Mouse (Mus musculus) heart, adult 18-20 months (tissue): Measurements from ENCODE around the gene 2410015M20Rik. TPM values are rescaled to one million over a fixed set of nuclear protein-coding genes. Genes with fewer than 3 reads are reported as not detected.
"Not testable (repeated sequence)": the region's sequence is repeated elsewhere in the genome, so short reads cannot be mapped to it uniquely, and the experiment has no call there.

Experiments
- DNase-seq, 2 experiments: peaks; one replicate each; pipeline ENCODE4 v3.0.0; 2021 to 2022; ENCODE audit warnings: mixed read lengths in 1 of 2
- long read RNA-seq, 2 experiments: library from polyadenylated mRNA; stranded (forward); transcript quantifications; one replicate each; pipeline ENCODE4 v2.0.0; 2021
- total RNA-seq, 2 experiments: library from RNA; stranded (reverse); gene quantifications; 2 replicates each; pipeline ENCODE4 v1.2.3; 2021

The 2410015M20Rik gene
- 100 to 1,000 TPM; 341 TPM for total RNA-seq
- long read RNA-seq, experiment 1, transcript 2410015M20Rik-201 (4 exons, 755 nt): major isoform, 304 of 328 reads
- long read RNA-seq, experiment 1, partial matches to known transcripts: 4 of 328 reads
- long read RNA-seq, experiment 1, other reads (novel, unspliced or antisense): 20 of 328 reads
- long read RNA-seq, experiment 2, transcript 2410015M20Rik-201 (4 exons, 755 nt): major isoform, 221 of 244 reads
- long read RNA-seq, experiment 2, partial matches to known transcripts: 2 of 244 reads
- long read RNA-seq, experiment 2, other reads (novel, unspliced or antisense): 21 of 244 reads

DNA sequence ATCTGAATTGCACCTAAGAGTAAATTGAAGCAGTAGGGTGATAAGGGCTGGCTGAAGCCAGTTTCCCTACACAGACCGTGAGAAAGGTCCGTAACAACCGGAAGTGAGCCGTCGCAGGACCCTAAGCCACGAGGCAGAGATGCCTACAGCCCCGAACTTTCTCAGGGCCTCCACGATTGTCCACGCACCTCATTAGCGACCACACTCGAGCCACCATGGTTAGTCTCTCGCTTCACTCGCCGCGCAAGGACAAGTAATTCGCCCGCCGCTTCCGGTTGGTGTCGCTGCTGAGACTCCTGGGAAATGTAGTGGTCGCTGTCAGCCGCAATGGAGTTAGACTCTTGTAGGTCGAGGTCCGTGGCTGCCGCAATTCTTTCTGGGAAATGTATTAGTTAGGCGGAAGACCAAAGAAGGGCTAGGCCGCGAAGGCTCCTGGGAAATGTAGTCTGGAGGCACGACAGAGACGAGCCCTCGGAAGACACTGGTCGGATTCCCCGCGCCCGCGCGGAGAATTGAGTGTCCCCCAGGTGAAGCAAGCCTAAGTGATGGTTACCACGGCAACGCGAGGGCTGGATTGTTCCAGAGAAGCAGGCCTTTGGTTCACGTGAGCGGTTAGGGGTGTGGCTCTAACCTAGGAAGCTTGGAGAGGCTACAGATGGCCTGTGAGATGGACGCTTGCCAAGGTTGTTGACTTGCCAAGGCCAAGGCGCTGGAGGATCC, at the start of gene 2410015M20Rik:
TSS of gene 2410015M20Rik (minus strand) at position 320 of the 720 bp plus-strand sequence.
- DNase-seq: peak; percentile 97 to 98

DNA sequence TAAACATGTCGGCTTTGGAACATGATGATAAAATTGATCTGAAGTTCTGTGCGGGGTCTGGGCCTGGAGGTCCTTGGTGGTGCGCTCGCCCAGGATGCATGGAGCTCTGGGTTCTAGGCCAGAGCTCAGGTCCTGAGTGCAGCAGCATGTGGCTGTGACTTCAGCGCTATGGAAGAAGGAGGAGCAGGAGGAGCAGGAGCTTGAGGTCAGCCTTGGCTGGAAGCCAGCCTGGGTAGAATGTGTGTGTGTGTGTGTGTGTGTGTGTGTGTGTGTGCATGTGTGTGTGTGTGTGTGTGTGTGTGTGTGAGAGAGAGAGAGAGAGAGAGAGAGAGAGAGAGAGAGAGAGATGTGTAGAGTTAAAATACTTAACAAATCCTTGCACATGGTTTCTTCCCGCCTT, 46.6 kb upstream of the 2410015M20Rik start:
- no peak for DNase-seq

DNA sequence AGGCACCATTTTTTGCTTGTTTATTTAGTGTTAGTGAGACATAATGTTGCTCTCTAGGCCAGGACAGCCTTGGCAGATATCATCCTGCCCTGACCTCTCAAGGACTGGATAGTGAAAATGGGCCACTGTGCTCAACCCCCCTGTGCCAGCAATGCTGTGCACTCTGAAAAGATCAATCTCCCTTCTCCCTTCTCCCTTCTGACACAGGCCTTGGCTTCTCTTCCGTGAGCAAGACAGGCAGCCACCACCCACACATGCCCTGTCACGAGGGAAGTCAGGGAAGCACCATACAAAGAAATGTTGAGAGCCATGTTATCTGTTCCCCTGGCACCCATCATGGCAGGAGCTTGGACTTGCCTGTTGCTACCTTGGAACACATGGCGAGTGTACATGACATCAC, 45.7 kb upstream of the 2410015M20Rik start:
- DNase-seq: peak in 1 of 2 experiments; percentile 11

DNA sequence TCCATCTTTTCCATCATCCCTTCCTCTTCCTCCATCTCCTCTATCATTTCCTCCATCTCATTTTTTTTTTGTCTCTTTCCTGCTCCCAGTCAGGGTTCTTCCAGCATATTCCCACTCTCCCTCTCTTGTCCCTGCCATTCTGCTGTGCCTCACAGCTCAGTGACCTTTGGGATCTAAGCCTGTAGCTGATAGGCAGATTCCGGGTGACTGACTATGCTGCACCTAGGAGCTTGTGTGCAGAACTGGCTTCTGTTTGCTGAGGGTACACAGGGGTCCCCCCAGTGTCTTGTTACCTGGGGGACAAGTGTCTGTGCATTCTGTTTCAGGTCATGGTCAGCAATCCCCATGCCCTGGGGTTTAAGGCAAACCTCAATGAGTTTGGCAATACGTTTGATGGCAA, 45.2 kb upstream of the 2410015M20Rik start:
- no peak for DNase-seq

DNA sequence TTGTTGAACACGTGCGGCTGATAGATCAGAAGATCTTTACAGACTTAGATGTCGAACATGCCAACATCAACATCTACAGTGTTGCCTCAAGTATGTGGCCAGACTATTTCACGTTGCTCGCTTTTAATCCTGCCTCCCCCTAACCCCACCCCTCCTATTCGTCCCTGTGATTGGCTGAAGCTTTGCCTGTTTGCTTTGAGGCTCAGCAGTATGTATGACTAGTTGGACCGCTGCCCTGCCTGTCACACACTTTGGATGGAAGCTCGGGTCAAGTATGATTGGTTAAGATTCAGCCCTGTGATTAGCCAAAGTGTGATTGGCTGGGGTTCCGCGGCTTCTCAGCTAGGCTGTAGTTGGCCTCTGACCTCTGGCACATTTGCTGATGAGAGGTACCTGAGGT, 42.2 kb upstream of the 2410015M20Rik start:
- no peak for DNase-seq

DNA sequence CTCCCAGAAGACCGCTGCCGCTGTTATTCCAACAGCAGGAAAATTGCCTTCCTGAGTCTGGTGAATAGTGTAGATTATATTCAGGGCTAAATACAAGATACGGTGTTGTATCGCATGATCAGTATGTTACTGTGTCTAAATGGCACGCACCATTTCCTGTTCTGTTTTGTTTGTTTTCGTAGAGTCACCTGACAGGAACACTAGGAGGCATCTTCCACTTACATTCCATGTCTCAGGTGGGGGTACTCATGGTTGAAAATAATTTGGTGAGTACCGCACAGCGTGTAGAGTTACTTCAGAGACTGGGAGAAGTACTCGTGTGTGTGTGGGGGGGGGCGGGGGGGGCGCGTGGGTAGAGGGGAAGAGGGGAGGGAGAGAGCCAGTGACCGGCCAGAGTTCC, 38.0 kb upstream of the 2410015M20Rik start:
- no peak for DNase-seq

DNA sequence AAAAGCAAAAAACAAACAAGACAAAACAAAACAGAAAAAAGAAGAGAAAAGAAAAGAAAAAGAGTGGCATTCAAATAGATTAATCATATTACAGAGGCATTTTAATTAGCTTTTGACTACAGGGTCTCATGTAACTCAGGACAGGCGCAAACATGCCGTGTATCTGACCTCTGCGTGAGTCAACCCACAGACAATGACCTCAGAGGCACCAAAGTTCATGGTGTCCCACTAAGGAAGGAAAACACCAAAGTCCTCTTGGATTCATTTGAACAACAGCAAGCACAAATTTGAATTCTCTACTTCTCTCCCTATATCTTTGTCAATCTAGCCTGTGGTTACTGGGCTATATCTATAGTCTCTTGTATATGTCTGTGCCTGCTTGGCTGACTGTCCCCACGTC, 33.7 kb upstream of the 2410015M20Rik start:
- no peak for DNase-seq

DNA sequence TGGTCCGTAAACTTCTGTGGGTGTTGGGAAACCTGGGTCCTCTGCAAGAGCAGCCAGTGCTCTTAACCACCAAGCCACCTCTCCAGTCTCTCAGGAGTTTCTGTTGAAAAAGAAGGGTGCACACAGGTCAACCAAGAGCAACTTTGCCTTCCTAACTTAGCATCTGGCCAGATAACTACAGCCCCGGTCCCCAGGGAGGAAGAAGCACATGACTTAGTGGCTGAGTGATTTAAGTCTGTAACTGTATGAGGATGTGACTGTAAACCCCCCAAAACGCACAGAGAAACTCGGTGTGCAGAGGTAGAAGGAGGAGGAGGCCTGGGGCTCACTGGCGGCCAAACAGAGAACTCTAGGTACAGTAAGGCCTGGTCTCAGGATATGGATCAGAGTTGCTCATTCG, 24.5 kb upstream of the 2410015M20Rik start:
- DNase-seq: no peak

DNA sequence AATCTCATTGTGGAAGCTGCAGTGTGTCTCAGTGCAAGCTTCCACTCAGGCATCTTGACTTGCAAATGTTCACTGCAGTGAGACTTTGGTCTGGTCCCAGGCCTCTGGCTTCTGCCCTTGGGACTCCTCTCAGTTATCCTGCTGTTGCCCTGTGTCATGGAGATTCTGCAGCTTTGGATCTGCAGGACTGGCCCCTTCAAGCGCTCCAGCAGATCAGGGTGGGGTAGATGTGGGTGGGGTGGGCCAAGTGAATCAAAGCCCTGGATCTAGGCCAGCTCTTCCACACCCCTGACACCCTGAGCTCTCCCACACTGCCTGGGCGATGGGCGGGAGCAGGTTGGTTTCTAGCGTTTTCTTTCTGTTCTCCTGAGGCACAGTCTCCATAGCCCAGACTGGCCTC, 22.2 kb upstream of the 2410015M20Rik start:
- DNase-seq: no peak

DNA sequence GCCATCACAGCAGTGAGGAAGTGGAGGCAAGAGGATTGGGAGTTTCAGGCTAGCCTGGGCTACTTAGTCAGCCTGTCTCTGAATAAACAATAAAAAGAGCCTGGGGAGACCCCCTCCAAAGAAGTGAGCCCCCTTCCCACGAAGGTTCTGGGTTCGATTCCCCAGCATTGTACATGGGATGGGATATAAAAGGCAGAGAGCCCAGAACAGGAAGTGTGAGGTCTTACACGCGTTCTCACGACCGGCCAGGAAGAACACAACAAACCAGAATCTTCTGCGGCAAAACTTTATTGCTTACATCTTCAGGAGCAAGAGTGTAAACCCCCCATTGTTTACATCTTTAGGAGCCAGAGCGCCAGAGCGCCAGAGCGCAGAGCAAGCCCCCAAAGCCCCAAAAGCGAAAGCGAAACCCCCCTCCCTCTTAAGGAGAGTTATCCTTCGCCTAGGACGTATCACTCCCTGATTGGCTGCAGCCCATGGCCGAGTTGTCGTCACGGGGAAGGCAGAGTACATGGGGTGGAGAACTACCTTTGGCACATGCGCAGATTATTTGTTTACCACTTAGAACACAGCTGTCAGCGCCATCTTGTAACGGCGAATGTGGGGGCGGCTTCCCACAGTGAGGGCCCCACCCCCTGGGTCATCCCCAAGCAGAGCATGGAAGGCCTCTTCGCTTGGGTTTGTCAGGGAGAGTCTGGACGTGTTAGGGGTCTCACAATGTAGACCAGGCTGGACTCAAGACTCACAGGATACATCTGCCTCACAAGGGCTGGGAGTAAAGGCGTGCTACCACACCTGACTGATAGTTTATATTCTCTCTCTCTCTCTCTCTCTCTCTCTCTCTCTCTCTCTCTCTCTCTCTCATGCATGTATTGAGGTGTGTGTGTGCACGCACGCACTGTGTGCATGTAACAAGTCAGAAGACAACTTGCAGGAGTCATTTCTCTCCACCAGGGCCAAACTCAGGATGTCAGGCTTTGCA, 20.5 kb upstream of the 2410015M20Rik start:
- DNase-seq: not testable (repeated sequence)

DNA sequence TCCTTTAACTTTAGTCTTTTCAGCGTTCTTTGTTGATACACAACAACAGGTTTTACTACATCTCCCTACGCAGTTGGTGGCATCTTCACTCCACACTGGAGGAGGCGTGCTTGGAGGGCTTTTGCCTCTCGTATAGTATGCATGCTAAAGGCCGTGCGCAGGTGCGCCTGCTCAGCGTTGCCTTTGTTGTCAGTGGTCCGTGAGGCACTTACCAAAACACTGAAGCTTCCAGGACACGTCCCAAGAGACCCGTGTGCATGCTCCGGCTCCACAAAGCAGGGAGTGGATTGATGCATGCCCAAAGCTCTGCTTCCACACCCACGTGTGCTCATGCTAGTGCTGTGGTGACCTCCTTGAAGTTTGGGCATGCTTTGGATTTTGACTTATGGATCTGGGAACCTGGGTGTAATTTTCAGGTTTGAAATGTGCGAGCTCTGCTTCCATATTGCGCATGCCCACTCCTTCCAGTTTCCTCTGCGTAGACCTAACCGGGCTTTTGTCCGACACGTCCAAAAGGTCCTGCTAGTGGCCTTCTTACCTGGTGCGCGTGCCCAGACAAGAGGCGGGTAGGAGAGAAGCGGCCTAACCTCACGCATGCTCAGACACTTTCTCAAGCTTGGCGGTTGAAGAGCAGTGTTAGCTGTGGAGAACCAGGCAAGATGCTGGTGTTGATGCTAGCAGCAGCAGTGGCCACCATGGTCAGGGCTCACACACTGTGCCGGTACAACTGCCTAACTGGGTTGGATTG, 18.1 kb upstream of the 2410015M20Rik start, which contains the start of gene Catsperd:
TSS of gene Catsperd (plus strand) at position 614 of the 748 bp plus-strand sequence.
- no peak for DNase-seq

DNA sequence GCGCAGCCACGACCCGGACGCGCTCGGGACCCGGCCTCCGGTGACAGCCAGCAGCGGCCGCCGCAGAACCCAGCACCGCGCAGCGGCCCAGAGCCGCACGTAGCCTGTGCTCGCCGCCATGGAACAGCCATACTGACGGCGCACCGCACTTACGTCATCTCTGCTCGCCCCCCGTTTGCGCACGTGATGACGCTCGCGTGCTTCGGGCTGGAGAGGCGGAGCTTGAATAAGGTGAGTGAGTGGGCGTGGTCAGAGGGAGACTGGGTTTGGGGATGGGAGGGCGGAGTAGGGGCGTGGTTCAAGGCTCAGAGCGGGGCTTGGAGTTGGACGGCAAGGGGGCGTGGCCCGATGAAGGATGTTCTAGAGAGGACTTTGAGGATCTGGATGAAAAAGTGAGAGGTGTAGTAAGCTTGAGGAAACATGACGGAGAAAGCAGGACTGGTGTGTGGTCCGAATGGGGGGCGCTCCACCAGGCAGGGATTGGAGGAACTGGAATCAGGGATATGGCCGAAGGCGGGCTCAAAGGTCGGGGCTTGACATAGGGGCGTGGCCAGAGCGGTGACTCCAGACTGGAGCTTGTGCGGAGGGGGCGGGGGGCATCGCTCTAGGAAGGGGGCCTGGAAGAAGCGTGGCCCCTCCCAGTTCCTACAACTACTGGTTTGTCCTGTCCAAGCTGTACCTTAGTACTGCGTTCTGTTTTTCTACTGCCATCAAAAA, 17.3 kb upstream of the 2410015M20Rik start, which contains the start of gene Lonp1:
TSS of gene Lonp1 (minus strand) at position 134 of the 717 bp plus-strand sequence.
- DNase-seq: peak; percentile 96 to 97

DNA sequence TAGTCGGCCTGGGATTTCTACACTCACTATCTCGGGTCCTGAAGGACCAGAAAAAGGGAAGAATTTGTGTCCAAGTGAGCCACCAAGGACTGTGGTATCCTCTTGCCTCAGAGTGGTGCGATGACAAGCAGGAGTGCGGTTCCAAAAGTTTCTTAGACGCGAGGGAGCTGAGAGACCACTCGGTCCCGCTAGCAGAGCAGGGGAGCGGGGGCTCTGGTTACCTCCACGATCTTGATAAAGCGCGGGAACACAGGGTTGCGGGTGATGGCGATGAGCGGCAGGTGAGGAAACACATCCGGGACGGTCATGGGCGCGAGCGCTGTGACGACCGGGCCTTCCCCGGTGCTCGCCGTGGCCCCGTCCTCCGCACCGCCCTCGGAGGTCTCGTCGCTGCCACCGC, 16.7 kb upstream of the 2410015M20Rik start:
- no peak for DNase-seq

DNA sequence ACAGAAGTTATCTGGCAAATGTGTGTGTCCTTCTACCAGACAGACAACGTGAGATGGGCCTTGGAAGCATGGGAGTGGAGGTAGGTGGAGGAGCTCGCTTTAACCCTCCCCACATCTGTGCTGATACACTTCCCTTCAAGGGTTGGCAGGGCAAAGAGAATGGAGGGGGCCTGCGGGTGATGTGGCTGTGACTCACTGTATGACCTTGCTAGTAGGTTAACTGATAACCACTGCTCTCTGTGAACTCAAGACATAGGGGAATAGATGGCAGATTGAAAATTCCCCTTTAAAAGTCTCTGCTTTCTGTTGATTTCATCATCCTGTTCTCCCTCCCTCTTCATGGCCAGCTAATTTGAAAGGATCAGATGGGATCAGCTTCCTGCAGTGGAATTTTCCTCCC, 15.9 kb upstream of the 2410015M20Rik start:
- no peak for DNase-seq

DNA sequence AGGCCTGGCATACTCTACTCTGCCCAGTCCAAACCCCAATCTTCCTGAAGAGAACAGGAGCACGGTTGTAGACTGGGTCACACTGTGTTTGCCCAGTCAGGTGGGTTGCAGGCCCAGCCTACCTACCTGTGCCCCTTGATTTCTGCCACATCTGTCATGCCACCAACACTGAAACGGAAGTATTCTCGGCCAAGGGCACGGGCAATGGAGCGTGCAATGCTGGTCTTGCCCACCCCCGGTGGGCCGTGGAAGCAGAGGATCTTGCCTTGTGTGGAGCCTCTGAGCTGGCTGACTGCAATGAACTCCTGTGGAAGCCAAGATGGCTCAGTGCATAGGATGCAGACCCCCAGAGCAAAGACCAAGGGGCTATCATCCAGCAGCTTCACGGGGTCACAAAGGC, 8.1 kb upstream of the 2410015M20Rik start:
- DNase-seq: no peak

DNA sequence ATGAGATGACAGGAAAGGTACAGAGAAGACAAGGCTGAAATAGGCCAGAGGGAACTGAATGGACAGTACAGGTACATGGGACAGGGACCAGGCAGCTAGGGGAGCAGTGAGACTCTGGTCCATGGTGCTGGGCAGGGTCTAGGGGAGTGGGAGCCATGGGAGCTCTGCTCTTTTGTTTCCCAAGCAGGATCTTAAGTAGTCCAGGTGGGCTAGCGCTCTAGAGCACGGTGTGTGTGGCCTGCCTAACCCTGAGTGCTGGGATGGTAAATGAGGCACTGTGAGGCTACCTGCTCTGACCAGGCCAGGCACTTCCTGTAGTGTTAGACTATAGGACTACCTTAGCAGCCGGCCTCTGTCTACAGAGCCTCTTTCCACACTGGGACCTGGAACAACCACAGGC, 7.2 kb upstream of the 2410015M20Rik start:
- DNase-seq: no peak

DNA sequence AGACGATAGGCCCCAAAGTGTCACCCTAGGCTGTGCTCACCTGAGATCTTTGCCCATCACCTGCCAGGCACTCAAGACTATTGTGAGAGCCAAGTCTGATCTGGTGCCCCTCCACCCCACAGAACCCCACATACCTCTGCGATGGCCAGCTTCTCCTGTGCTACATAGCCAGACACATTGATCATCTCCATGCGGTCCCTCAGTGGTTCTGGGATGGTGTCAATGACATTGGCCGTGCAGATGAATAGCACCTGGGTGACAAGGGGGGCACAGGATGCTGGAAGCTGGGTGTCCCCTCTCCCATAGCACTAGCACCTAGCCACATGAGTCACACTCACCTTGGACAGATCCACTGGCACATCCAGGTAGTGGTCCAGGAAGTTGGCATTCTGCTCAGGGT, 6.2 kb upstream of the 2410015M20Rik start:
- no peak for DNase-seq

DNA sequence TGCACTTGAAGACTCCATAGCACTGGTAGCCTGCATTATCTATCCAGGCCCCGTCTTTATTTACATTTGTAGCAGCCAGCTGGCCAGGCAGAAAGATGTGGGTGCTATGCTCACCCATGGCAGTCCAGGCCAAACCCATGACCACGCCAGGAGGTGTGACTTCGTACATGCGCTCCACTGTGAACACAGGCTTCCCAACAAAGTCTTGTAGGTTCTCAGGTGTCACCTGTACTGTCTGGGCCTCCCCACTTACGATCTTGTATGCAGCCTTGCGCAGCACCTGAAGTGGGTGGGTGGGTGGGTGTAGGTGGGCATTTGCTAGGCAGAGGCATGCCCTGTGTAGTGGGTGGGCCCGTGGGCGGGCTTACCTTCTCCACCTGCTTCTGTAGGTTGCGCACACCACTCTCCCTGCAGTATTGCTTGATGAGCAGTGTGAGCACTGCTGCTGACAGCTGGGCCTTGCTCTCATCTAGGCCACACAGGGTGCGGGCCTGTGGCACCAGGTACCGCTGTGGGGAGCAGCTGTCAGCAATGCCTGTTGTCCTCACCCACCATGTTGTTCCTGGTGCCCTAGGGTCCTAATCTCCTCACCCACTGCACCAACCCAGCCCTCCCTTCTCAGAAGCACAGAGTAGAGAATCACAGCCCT, 5.7 kb upstream of the 2410015M20Rik start:
- no peak for DNase-seq

DNA sequence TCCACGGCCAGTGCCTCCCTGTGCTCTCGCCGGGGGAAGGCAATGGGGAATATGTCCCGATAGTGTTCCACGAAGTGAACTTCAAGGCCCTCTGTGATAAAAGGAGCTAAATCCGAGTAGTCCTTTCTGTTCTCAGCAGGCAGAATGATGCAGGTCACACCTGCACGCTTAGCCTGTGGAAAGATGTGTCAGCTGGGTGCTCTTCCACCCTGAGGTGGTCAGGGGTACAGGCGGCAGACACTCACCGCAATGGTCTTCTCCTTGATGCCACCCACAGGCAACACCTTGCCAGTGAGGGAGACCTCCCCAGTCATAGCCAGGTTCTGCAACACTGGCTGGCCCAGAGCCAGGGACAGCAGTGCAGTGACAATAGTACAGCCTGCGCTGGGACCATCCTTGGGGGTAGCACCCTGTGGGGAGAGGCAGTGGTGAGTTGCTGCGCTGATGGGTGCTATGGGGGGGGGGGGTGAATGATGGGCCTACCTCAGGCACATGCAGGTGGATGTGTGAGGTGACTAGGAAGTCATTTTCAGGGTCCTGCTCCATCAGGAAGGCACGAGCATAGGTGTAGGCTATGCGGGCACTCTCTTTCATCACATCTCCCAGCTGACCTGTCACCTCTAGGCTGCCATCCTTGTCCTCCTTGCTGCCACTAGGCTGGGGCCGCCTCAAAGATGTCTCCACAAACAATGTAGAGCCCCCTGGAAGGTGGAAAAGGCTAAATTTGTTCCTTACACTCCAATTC, 5.0 kb upstream of the 2410015M20Rik start:
- DNase-seq: no peak

DNA sequence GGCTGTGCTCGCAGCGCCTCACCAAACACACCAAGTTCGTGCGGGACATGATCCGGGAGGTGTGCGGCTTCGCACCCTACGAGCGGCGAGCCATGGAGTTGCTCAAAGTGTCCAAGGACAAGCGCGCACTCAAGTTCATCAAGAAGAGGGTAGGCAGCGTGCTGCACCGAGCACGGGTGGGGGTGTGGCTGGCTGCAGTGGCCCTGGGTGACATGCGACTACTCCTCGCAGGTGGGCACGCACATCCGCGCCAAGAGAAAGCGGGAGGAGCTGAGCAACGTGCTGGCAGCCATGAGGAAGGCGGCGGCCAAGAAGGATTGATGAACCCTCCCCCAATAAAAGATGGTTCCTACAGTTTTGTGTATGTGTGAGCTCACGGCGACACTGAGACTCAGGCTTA, 4.3 kb upstream of the 2410015M20Rik start:
- DNase-seq: peak in 1 of 2 experiments; percentile 30
